Mouse (Mus musculus): ENCODE data around the gene Gm28845. TPM values are rescaled to one million over a fixed set of nuclear protein-coding genes. Genes with fewer than 3 reads are reported as not detected.
"Not testable (repeated sequence)": the region's sequence is repeated elsewhere in the genome, so short reads cannot be mapped to it uniquely, and the experiment has no call there.

Gm28845 gene
- polyA plus RNA-seq, 2 experiments from 2014 or later, result not detected

- ATAC-seq, result no peak
Measured at GRCm38 (mm10) chr1:65107654-65108279, 11.6 kb downstream of the Gm28845 start.

- no peak for ATAC-seq
Measured at GRCm38 (mm10) chr1:65103273-65103672, 16.1 kb downstream of the Gm28845 start, which contains the start of gene Cryga. Cryga (minus strand) TSS chr1:65103373.

GRCm38 (mm10) chr1:65096953-65097352 lies 22.4 kb downstream of the Gm28845 start:
- no peak for ATAC-seq

GRCm38 (mm10) chr1:65091566-65091965 lies 27.8 kb downstream of the Gm28845 start:
- ATAC-seq, result no peak

- no peak for ATAC-seq
Measured at GRCm38 (mm10) chr1:65090370-65090769, 29.0 kb downstream of the Gm28845 start.

- no peak for ATAC-seq
Measured at GRCm38 (mm10) chr1:65088567-65089356, 30.6 kb downstream of the Gm28845 start.

GRCm38 (mm10) chr1:65082188-65082587 lies 37.2 kb downstream of the Gm28845 start, which contains the start of gene Crygb:
Crygb (minus strand) TSS chr1:65082288.
- no peak for ATAC-seq

- no peak for ATAC-seq
Measured at GRCm38 (mm10) chr1:65075607-65076006, 43.8 kb downstream of the Gm28845 start.

GRCm38 (mm10) chr1:65073589-65073988 lies 45.8 kb downstream of the Gm28845 start, which contains the start of gene Crygc:
Crygc (minus strand) TSS chr1:65073689.
- no peak for ATAC-seq

GRCm38 (mm10) chr1:65067842-65068241 lies 51.5 kb downstream of the Gm28845 start:
- ATAC-seq, result no peak

GRCm38 (mm10) chr1:65064201-65064600 lies 55.2 kb downstream of the Gm28845 start:
- no peak for ATAC-seq

GRCm38 (mm10) chr1:65063352-65063751 lies 56.0 kb downstream of the Gm28845 start, which contains the start of gene Crygd:
Crygd (minus strand) TSS chr1:65063452.
- no peak for ATAC-seq

GRCm38 (mm10) chr1:65052140-65052539 lies 67.2 kb downstream of the Gm28845 start:
- no peak for ATAC-seq

- ATAC-seq, result no peak
Measured at GRCm38 (mm10) chr1:65051696-65052095, 67.7 kb downstream of the Gm28845 start.

- ATAC-seq, result not testable (repeated sequence)
Measured at GRCm38 (mm10) chr1:65050952-65051351, 68.4 kb downstream of the Gm28845 start, which contains the start of gene Cryge. Cryge (minus strand) TSS chr1:65051149.

Other genes with a start within 250 kb of the Gm28845 start
- gene Plekhm3, start 162.7 kb downstream of the Gm28845 start, polyA plus RNA-seq (2017; shearing (Covaris generic)), result 10 to 100 TPM in 1 of 2 experiments, 1 to 10 TPM in 1; 7.8 to 11.2 TPM
- gene Akr1cl, start 86.8 kb downstream of the Gm28845 start, polyA plus RNA-seq (2017; shearing (Covaris generic)), result under 1 TPM in 1 of 2 experiments, not detected in 1; 0.31 TPM
- not detected for gene Cryge, start 68.4 kb downstream of the Gm28845 start, polyA plus RNA-seq (2017; shearing (Covaris generic))
- gene Crygd, start 56.1 kb downstream of the Gm28845 start, polyA plus RNA-seq (2017; shearing (Covaris generic)), result not detected
- gene Crygc, start 45.9 kb downstream of the Gm28845 start, polyA plus RNA-seq (2017; shearing (Covaris generic)), result not detected
- gene Crygb, start 37.3 kb downstream of the Gm28845 start, polyA plus RNA-seq (2017; shearing (Covaris generic)), result not detected
- not detected for gene Cryga, start 16.2 kb downstream of the Gm28845 start, polyA plus RNA-seq (2017; shearing (Covaris generic))
- gene D630023F18Rik, start 3.7 kb upstream of the Gm28845 start, polyA plus RNA-seq (2017; shearing (Covaris generic)), result not detected
- gene Idh1, start 66.9 kb upstream of the Gm28845 start, polyA plus RNA-seq (2017; shearing (Covaris generic)), result 10 to 100 TPM in 1 of 2 experiments, 1 to 10 TPM in 1; 7.9 to 10.2 TPM
- 10 to 100 TPM; 11.8 to 13.6 TPM for gene Pikfyve, start 67.1 kb upstream of the Gm28845 start, polyA plus RNA-seq (2017; shearing (Covaris generic))
- gene Pth2r, start 162.5 kb upstream of the Gm28845 start, polyA plus RNA-seq (2017; shearing (Covaris generic)), result not detected

Data from CD4-positive, CD25-positive, alpha-beta regulatory T cell, adult 4 months (primary cell).